Mouse (Mus musculus) adrenal gland, adult 18-20 months (tissue): ENCODE data around the gene Sugct. TPM values are rescaled to one million over a fixed set of nuclear protein-coding genes. Genes with fewer than 3 reads are reported as not detected.
A peak's percentile ranks its signal among the peaks of the same experiment; 100 is the strongest.

ENCODE experiments used
- DNase-seq, 2 experiments: peaks; one replicate each; pipeline ENCODE4 v3.0.0; 2021 to 2022; ENCODE audit warnings: low spot score in 2 of 2
- long read RNA-seq, 2 experiments: library from polyadenylated mRNA; stranded (forward); transcript quantifications; one replicate each; pipeline ENCODE4 v2.0.0; 2021
- total RNA-seq, 2 experiments: library from RNA; stranded (reverse); gene quantifications; 1 replicate in 1 of 2; 2 replicates in 1 of 2; pipeline ENCODE4 v1.2.3; 2021

Sugct gene
- 1 to 10 TPM; 8.8 to 9.9 TPM for total RNA-seq
- long read RNA-seq, experiment 1, partial matches to known transcripts, result 0 of 1 reads
- long read RNA-seq, experiment 1, other reads (novel, unspliced or antisense), result 1 of 1 reads
- long read RNA-seq, experiment 2, partial matches to known transcripts, result 2 of 6 reads
- long read RNA-seq, experiment 2, other reads (novel, unspliced or antisense), result 2 of 6 reads

DNA sequence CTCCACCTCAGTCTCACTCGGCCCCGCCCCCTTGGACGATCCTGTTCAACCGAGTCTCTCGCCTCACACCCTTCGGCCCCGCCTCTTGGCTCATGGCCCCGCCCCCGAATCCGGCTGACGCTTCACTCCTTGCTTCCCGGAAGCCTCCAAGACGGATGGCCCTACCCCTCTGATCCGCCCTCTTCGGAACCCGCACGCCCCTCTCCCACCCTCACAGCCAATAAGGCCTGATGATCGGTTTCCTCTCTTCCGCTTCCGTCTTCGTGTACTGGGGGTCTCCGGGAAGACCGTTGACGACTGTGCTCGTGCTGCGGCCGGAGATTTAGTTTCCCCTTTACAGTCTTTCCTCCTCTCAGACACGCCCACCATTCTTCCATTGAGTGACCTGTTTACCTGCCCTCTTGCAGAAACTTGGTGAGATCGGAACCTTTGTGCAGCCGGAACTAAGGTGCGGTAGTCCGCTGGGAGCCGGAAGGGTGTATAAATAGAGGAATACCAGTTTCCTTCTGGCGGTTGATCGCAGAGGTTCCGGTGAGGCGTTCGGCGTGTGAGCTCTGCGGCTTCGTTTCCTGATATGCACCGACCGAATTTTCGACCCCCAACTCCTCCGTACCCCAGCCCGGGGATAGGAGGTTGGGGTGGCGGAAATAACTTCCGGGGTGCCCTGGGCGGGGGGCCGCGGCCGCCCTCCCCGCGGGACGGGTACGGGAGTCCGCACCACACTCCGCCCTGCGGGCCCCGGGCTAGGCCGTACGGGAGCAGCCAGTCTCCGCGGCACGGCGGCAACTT lies at the start of gene Sugct, which contains the start of gene Mplkip:
Sugct (minus strand) TSS at position 643 of the 789 bp plus-strand sequence.
Mplkip (plus strand) TSS at position 282 of the 789 bp plus-strand sequence.
- peak; percentile 100 for DNase-seq

DNA sequence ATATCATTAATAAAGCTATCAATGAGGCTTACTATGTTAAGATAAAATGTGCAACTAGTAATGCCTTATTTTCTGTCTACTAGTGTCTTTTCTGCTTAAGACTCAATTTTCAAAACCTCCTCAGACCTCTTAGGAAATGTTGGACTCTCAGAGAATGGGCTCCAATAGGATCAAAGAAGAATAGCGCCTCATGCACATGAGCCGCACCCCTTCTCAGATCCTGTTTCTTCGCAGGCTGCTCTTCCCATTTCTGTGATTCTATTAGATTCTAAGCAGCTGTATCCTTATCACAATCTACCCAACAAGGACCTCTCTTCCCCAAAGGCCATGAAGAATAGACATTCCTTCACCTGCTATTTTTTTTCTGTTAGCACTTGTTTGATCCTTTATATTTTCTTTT lies 33.4 kb upstream of the Sugct start:
- no peak for DNase-seq

GRCm38 (mm10) chr13:17727922-17728321 lies 32.6 kb upstream of the Sugct start:
- no peak for DNase-seq

- DNase-seq, result no peak
These were observed 22.0 kb upstream of the Sugct start for GRCm38 (mm10) chr13:17717357-17717756.

- DNase-seq, result no peak
These were observed 13.5 kb upstream of the Sugct start for GRCm38 (mm10) chr13:17708784-17709311.

DNA sequence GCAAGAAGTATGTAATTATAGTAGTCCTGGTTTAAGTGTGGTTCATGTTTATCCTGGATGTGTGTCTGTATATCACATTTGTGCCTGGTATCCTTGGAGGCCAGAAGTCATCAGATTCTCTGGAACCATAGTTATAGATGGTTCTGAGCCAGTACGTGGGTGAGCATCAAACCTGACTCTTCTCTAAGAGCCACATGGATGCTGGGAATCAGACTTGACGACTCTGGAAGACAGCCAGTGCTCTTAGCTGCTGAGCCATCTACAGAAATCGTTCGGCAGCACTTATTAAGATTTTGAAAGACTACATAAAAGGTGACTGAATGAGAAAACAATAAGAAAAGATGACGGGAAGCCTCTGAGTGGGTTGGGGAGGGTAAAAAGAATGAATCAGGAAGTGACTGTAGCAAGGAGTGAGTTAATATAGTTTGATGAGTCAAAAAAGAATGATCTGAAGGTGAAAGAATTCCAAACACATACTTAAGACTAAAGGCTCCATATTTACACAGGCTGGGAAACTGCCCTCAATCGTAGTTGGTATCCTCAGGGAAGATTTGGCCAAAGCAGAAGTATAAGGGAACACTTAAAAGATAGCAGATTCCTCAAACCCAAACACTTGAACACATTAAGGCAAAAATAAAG lies 10.0 kb upstream of the Sugct start:
- no peak for DNase-seq

- DNase-seq, result no peak
These were observed 7.0 kb upstream of the Sugct start for GRCm38 (mm10) chr13:17702311-17702710.

DNA sequence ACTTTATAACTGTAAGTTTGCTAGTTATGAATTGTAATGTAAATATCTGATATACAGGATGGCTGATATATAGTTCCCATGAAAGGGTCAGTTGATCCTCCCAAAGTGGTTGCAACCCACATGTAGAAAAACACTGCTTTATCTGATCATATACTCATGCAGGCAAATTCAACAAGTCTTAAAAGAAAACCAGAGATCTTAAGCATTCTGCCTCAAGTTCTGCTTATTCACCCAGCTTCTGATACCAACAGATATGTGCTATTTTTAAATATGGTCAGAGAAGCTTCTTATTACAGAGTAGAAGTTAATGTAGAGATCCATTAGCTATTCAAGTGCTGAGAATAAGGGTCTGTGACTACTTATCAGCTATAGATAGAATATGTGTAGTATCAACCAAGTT lies 6.0 kb upstream of the Sugct start:
- no peak for DNase-seq

- no peak for DNase-seq
These were observed 4.8 kb upstream of the Sugct start for GRCm38 (mm10) chr13:17700090-17700715.

- no peak for DNase-seq
These were observed 686 bp upstream of the Sugct start for GRCm38 (mm10) chr13:17695898-17696580.

DNA sequence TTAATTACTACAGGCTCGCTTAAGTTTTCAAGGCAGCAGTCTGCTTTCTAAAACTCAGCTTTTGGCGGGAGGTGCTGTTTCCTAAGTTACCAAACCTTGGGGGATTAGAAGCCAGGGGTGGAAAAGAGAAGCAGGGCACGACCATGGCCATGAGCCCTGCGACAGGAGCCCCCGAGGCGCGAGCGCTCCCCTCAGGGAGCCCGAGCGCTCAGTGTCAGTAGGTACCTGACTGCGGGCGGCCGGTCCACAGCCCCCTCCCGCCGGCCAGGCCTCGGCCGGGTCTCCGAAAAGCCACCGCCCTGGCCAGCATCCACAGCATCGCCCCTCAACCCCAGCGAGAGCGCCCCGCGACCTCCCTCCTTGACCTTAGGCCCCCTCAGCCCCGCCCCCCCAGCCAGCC lies 939 bp downstream of the Sugct start:
- DNase-seq, result no peak

GRCm38 (mm10) chr13:17693816-17694215 lies 1.5 kb downstream of the Sugct start:
- DNase-seq, result no peak

DNA sequence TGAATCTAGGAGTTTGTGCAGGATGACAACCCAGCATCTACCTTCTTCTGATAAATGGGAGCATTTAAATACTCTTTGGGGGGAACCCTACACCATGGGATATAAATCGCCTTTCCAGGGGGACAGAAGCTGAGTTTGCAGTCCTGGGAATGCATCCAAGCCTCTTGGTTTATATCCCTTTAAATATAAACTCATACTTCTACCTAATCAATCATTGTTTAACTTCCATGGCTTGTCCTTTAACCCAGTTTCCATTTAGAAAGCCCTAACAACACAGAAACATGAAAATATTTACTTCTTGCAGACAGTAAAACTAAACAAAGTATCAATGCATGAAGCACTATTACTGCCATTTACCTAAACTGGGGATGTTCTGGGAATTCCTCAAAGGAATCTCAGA lies 3.9 kb downstream of the Sugct start:
- DNase-seq, result no peak

GRCm38 (mm10) chr13:17690686-17691085 lies 4.7 kb downstream of the Sugct start:
- no peak for DNase-seq

DNA sequence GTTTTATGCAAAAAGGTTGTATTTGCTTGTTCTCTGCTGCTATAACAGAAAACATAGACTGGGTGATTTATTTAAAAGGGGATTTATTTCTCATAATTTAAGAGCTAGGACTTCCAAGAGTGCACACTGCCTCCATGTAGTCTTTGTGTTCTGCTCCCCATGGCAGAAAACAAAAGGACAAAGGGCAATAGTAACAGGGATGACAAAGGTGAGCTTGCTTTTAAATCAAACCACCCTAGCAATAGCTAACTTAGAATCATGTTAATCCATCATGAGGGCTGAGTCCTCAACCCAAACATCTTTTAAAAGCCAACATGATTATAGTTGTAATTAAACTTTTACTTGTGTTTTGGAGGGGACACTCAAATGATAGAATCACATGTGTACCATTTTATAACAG lies 5.9 kb downstream of the Sugct start:
- DNase-seq, result no peak

DNA sequence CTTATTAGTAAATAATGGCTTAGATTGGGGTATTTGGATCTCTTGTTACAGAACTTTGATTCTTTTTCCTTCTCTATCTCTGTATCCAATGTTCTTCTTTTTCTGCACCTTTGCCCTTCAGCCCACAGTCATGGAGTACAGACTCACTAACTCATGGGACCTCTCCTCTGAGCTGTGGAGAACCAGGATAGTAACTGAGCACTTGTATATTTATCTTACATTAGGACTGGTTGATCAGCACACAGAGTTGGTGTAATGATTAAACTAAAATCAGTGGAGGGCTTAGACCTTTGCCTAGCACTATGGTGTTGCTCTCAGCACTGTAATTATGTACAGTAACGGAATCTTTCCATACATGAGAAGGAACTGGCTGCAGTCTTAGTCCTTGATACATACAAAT lies 24.2 kb downstream of the Sugct start:
- no peak for DNase-seq

- DNase-seq, result no peak
These were observed 28.0 kb downstream of the Sugct start for GRCm38 (mm10) chr13:17667380-17667779.

GRCm38 (mm10) chr13:17642294-17642693 lies 53.1 kb downstream of the Sugct start:
- no peak for DNase-seq

GRCm38 (mm10) chr13:17638008-17638407 lies 57.3 kb downstream of the Sugct start:
- DNase-seq, result no peak

GRCm38 (mm10) chr13:17627108-17627507 lies 68.2 kb downstream of the Sugct start:
- DNase-seq, result no peak

- DNase-seq, result no peak
These were observed 70.4 kb downstream of the Sugct start for GRCm38 (mm10) chr13:17624976-17625375.
